Mouse (Mus musculus) kidney, adult 2 months (tissue): Measurements from ENCODE around the gene Tead2. TPM values are rescaled to one million over a fixed set of nuclear protein-coding genes. Genes with fewer than 3 reads are reported as not detected.

ENCODE experiments used
- DNase-seq: peaks from one replicate; pipeline ENCODE4 v3.0.0; 2021
- H3K27ac ChIP-seq: fragments of 200-500 bp; 2 replicates; pipeline ENCODE4 v1.5.1; 2012; ENCODE audit warnings: low read depth, low read length, control low read depth, inconsistent platforms; ENCODE audit not compliant: insufficient read depth
- H3K27me3 ChIP-seq: fragments of 200-500 bp; replicated peaks from 2 replicates; pipeline ENCODE4 v1.6.1; 2012; ENCODE audit warnings: mild to moderate bottlenecking, moderate library complexity, low read length, inconsistent platforms; ENCODE audit not compliant: control insufficient read depth, insufficient read depth
- H3K36me3 ChIP-seq: fragments of 200-500 bp; 2 replicates; pipeline ENCODE4 v1.6.1; 2012; ENCODE audit warnings: mild to moderate bottlenecking, moderate library complexity, low read length, inconsistent platforms; ENCODE audit not compliant: control insufficient read depth, insufficient read depth
- H3K4me1 ChIP-seq: fragments of 200-500 bp; 2 replicates; pipeline ENCODE4 v1.6.1; 2011; ENCODE audit warnings: low read length; ENCODE audit not compliant: control insufficient read depth, insufficient read depth
- H3K4me3 ChIP-seq: fragments of 200-500 bp; 2 replicates; pipeline ENCODE4 v1.5.1; 2011; ENCODE audit warnings: mild to moderate bottlenecking, low read depth, low read length, control low read depth; ENCODE audit not compliant: insufficient read depth
- CTCF ChIP-seq: fragments of 200-500 bp; conservative IDR thresholded peaks from 2 replicates; pipeline ENCODE4 v1.5.1; 2011; ENCODE audit warnings: low read depth, mild to moderate bottlenecking, control low read depth, low read length, moderate library complexity, mixed read lengths; ENCODE audit not compliant: insufficient read depth, insufficient read length
- POLR2A ChIP-seq: fragments of 200-500 bp; IDR thresholded peaks from one replicate; pipeline ENCODE4 v1.6.1; 2011; ENCODE audit warnings: low read depth, low read length, control low read depth
- WGBS: fragments of 180-500 bp; shearing (Covaris S2); methylation state at CpG from one replicate; pipeline ENCODE4 v1.1.7; 2018; 5-methylcytosine and 5-hydroxymethylcytosine counted together
- polyA plus RNA-seq: library from polyadenylated mRNA; depleted of rRNA; stranded (reverse); fragments of >200 nt; gene quantifications from 2 replicates; pipeline ENCODE4 v1.2.3, GENCODE M21; 2012; rRNA removed

Gene Tead2
- polyA plus RNA-seq, 1 experiment = 13.2 TPM

DNA sequence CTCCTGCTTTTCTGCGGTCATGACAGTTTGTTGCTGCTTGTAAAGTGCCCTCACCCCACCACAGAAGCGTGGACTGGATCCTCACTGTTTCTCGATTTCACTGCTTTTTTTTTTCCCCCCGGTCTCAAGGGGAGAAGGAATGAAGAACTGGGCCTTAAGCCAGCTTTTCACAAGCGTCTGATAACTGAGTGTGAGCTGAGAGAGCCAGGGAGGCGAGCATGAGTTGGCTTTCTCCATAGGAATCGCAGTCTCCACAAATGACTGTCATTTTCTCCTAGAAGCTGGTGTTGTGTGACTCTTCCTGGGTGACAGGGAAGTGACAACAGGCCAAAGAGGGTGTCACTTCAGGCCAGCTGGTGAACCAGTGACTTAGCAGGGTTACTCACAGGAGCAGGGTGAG lies 46.7 kb downstream of the Tead2 start:
- H3K27ac ChIP-seq = no peak overlapping the region
- H3K36me3 ChIP-seq = no peaks in the 10 kb centered on the region
- H3K27me3 ChIP-seq = no peaks in the 10 kb centered on the region
- no peak overlapping the region for H3K4me3 ChIP-seq
- WGBS = 65% methylated on average over 7 of the region's 7 CpGs
- H3K4me1 ChIP-seq = no peaks in the 10 kb centered on the region
- TF ChIP-seq POLR2A (no peak), CTCF (no peak)
- no peak for DNase-seq

DNA sequence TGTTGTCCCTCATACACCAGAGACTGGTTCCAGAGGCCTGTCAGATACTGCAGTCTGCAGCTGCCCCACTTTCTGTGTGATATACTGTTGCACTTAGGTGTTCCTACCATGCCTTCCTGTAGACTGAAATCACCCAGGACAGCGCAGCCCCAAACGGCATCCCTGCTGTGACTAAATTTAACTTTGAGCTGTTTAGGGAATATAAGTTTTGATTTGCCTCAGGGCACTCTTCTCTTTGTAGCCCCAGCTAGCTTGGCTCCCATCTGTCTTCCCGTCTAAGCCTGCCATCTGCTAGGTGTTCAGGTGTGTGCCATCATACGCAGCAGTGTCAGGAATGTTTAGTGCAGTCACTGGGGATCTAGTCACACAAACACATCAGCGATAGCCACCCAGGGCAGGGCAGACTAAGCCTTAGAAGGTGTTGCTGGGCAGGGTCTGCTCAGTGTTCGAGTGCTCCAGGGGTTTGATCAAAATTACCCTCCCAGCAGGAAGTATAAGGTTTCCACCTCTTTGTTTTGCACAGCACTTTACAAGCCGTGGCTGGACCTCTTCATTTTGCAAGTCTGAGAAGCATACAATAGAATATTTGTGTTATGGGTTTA lies 47.6 kb downstream of the Tead2 start:
- Histone ChIP-seq H3K4me1 (no peaks in the 10 kb centered on the region), H3K27ac (no peak overlapping the region), H3K36me3 (no peaks in the 10 kb centered on the region), H3K27me3 (no peaks in the 10 kb centered on the region), H3K4me3 (no peak overlapping the region)
- 79% methylated on average over 7 of the region's 7 CpGs for WGBS
- DNase-seq = no peak
- TF ChIP-seq CTCF = no peak
- TF ChIP-seq POLR2A = no peak

DNA sequence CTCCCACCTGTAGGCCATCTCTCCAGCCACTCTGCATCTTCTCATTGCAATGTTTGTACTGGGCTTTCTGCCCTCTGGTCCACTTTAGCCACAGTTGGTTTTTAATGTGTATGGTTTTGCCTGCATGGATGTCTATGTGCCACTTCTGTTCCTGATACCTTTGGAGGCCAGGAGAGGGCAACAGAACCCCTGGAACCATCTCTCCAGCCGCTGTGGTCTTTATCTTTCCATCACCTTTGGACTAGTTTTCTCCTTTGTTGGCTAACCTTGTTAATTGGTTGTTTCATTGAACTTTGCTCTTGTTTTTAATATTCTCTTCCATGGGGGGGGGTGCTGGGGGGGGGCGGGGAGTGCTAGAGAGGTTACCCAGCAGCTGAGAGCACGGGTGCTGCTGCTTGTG lies 48.8 kb downstream of the Tead2 start:
- TF ChIP-seq POLR2A (no peak), CTCF (peak; percentile 60)
- H3K4me3 ChIP-seq = no peak overlapping the region
- no peaks in the 10 kb centered on the region for H3K27me3 ChIP-seq
- H3K4me1 ChIP-seq = no peaks in the 10 kb centered on the region
- DNase-seq = peak; percentile 13
- no peak overlapping the region for H3K27ac ChIP-seq
- H3K36me3 ChIP-seq = no peaks in the 10 kb centered on the region
- 59% methylated on average over 3 of the region's 3 CpGs for WGBS

DNA sequence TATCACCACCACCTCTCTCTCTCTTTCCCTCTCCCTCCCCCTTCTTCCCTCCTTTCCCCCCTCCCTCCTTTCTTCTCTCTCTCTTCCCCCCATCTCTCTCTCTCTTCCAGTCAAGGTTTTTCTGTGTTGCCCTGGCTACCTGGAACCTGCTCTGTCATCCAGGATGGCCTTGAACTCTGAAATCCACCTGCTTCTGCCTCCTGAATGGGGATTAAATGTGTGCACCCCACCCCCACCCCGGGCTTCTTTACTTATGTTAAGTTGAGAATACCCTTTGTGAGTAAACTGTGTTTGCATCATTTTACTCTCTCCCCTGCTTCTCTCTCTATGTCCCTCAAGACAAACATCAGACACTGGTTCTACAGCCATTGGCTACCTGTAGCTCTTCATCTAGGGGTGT lies 50.0 kb downstream of the Tead2 start:
- Histone ChIP-seq H3K27me3 (no peaks in the 10 kb centered on the region), H3K36me3 (no peaks in the 10 kb centered on the region), H3K4me3 (no peak overlapping the region), H3K4me1 (no peaks in the 10 kb centered on the region), H3K27ac (no peak overlapping the region)
- TF ChIP-seq CTCF = no peak
- 77% methylated on average over 1 of the region's 1 CpGs for WGBS
- no peak for DNase-seq

DNA sequence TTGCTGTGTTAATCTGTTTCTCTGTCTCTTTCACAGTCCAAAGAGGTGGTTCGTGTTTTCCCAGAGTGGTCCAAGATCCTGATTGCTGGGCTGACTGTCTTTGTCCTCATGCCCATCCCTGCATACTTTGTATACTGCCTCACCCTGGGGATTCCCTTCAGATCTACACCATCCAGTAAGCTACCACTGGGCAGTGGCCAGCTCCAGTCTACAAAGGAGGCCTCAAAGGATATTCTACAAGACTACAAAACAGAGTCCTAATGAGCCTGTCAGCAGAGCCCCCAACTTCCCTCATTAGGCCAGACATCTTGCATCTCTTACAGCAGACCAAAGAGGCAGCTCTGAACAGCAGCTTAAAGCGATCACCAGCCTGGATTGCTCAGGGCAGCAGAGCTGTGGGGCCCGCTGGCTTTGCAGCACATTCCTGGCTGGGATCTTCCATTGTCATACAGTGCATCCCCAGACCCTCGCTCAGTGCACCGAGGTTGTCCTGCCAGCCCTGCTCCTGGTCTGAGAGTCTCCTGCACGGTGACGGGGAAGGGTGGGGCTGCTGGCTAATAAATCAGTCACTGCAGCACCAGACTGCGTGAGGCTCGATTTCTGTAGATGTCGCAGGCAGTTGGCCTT lies 57.3 kb downstream of the Tead2 start:
- no peaks in the 10 kb centered on the region for H3K36me3 ChIP-seq
- no peak for DNase-seq
- no peak overlapping the region for H3K27ac ChIP-seq
- H3K4me3 ChIP-seq = no peak overlapping the region
- WGBS = 56% methylated on average over 10 of the region's 10 CpGs
- TF ChIP-seq POLR2A = no peak
- TF ChIP-seq CTCF = no peak
- no peaks in the 10 kb centered on the region for H3K27me3 ChIP-seq
- no peaks in the 10 kb centered on the region for H3K4me1 ChIP-seq

DNA sequence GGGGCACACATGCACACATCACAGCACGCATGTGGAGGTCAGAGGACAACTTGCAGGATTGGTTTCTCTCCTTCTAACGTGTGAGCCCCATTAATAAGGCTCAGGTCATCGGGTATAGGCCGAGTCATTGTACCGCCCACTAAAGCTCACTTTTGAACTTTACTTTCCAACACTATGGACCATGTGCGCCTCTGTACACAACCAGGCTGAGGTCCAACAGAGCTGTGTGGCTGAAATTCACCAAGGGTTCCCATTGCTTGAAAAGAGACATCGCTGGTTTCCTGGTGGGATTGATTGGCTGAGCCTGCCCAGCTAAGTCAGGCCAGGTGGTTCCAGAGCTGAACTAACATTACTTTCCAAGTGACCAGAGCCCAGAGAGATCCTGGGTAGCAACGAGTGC lies 58.1 kb downstream of the Tead2 start:
- H3K4me3 ChIP-seq = no peak overlapping the region
- no peak overlapping the region for H3K27ac ChIP-seq
- no peaks in the 10 kb centered on the region for H3K27me3 ChIP-seq
- no peak for DNase-seq
- WGBS = 88% methylated on average over 8 of the region's 8 CpGs
- no peaks in the 10 kb centered on the region for H3K36me3 ChIP-seq
- no peaks in the 10 kb centered on the region for H3K4me1 ChIP-seq
- TF ChIP-seq CTCF (no peak), POLR2A (no peak)

DNA sequence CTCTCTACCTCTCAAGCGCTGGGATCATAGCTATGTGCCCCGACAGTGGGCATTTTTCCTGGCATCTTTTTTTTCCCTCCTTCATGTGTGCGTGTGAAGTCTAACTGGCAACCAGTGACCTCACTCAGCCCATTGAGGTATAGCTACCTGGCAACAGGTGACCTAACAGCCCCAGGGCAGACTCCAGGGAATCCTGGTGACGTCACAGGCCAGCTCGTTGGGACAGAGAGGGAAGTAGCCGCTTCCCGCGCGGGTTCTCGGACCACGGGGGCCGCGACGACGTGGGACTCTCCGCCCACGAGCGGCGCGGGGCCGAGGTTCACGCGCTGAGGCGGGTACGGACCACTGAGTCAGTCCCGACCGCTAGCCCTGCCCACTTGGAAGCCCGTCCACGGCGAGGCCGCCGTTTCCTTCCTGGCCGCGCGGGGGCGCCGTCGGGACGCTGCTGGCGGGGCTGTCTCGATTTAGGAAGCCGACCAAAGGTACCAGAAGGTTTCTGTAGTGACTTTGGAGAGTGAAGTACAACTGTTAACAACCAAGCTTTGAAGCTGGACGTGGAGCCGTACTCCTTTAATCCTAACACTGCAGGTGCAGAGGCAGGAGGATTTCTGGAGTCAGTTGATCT lies 61.7 kb downstream of the Tead2 start, which contains the start of gene Slc6a21:
Gene Slc6a21, plus strand, starts transcription at position 378 of the 625 bp plus-strand sequence.
- 7% methylated on average over 44 of the region's 44 CpGs for WGBS
- Histone ChIP-seq H3K4me1 (no peaks in the 10 kb centered on the region), H3K4me3 (peak within 1 kb of the TSS; percentile 50), H3K36me3 (no peaks in the 10 kb centered on the region), H3K27ac (no peak within 1 kb of the TSS), H3K27me3 (no peaks in the 10 kb centered on the region)
- TF ChIP-seq POLR2A = no peak
- TF ChIP-seq CTCF = peak; percentile 75
- DNase-seq = peak; percentile 83

Other genes with a start within 250 kb of the Tead2 start
- 5.6 and 8.5 TPM in 2 replicates for gene Cpt1c, start 240.9 kb upstream of the Tead2 start, polyA plus RNA-seq
- 89.9 and 95.4 TPM in 2 replicates for gene Prmt1, start 229.2 kb upstream of the Tead2 start, polyA plus RNA-seq
- 105 and 107 TPM in 2 replicates for gene Irf3, start 218.1 kb upstream of the Tead2 start, polyA plus RNA-seq
- gene Bcl2l12, start 217.0 kb upstream of the Tead2 start, polyA plus RNA-seq = 20.0 and 21.4 TPM in 2 replicates
- gene Scaf1, start 199.4 kb upstream of the Tead2 start, polyA plus RNA-seq = 38.8 and 41.1 TPM in 2 replicates
- gene Rras, start 197.8 kb upstream of the Tead2 start, polyA plus RNA-seq = 82.3 and 84.1 TPM in 2 replicates
- gene Prr12, start 162.9 kb upstream of the Tead2 start, polyA plus RNA-seq = 7.1 and 9.1 TPM in 2 replicates
- gene Nosip, start 153.3 kb upstream of the Tead2 start, polyA plus RNA-seq = 60.4 and 67.6 TPM in 2 replicates
- 80.9 and 95.4 TPM in 2 replicates for gene Prrg2, start 153.1 kb upstream of the Tead2 start, polyA plus RNA-seq
- gene Rcn3, start 123.5 kb upstream of the Tead2 start, polyA plus RNA-seq = 67.0 and 68.7 TPM in 2 replicates
- gene Fcgrt, start 111.9 kb upstream of the Tead2 start, polyA plus RNA-seq = 240 and 244 TPM in 2 replicates
- 176 and 310 TPM in 2 replicates for gene Rps11, start 91.3 kb upstream of the Tead2 start, polyA plus RNA-seq
- gene Rpl13a, start 87.0 kb upstream of the Tead2 start, polyA plus RNA-seq = 1,329 and 1,360 TPM in 2 replicates
- gene Gm45713, start 79.5 kb upstream of the Tead2 start, polyA plus RNA-seq = 5.6 TPM in 2 replicates
- 36.8 and 37.7 TPM in 2 replicates for gene Flt3l, start 79.3 kb upstream of the Tead2 start, polyA plus RNA-seq
- gene Pih1d1, start 61.5 kb upstream of the Tead2 start, polyA plus RNA-seq = 80.3 and 84.9 TPM in 2 replicates
- gene Aldh16a1, start 61.2 kb upstream of the Tead2 start, polyA plus RNA-seq = 106 and 119 TPM in 2 replicates
- not detected in 2 replicates for gene Slc17a7, start 51.8 kb upstream of the Tead2 start, polyA plus RNA-seq
- gene Gfy, start 36.2 kb upstream of the Tead2 start, polyA plus RNA-seq = not detected in 2 replicates
- gene Pth2, start 34.8 kb upstream of the Tead2 start, polyA plus RNA-seq = not detected in 2 replicates
- gene Ccdc155, start 10.9 kb upstream of the Tead2 start, polyA plus RNA-seq = 0.04 and 0.05 TPM in 2 replicates
- gene Dkkl1, start 3.6 kb upstream of the Tead2 start, polyA plus RNA-seq = 0.39 and 0.54 TPM in 2 replicates
- gene Cd37, start 23.4 kb downstream of the Tead2 start, polyA plus RNA-seq = 7.9 and 30.1 TPM in 2 replicates
- gene Slc6a16, start 25.3 kb downstream of the Tead2 start, polyA plus RNA-seq = 0.05 TPM in 1 of 2 replicates, not detected in the other
- 0.14 and 0.19 TPM in 2 replicates for gene Slc6a21, start 61.8 kb downstream of the Tead2 start, polyA plus RNA-seq
- gene Trpm4, start 118.0 kb downstream of the Tead2 start, polyA plus RNA-seq = 17.9 and 18.2 TPM in 2 replicates
- gene Hrc, start 119.5 kb downstream of the Tead2 start, polyA plus RNA-seq = 0.14 and 3.2 TPM in 2 replicates
- gene Ppfia3, start 151.3 kb downstream of the Tead2 start, polyA plus RNA-seq = 0.50 and 0.64 TPM in 2 replicates
- gene Lin7b, start 154.8 kb downstream of the Tead2 start, polyA plus RNA-seq = 2.7 and 3.9 TPM in 2 replicates
- 137 and 138 TPM in 2 replicates for gene Snrnp70, start 180.0 kb downstream of the Tead2 start, polyA plus RNA-seq
- 0.07 and 0.91 TPM in 2 replicates for gene Kcna7, start 189.9 kb downstream of the Tead2 start, polyA plus RNA-seq
- 0.44 and 0.58 TPM in 2 replicates for gene Ntf5, start 197.9 kb downstream of the Tead2 start, polyA plus RNA-seq
- not detected in 2 replicates for gene Lhb, start 205.1 kb downstream of the Tead2 start, polyA plus RNA-seq
- gene Gys1, start 219.1 kb downstream of the Tead2 start, polyA plus RNA-seq = 57.4 and 61.2 TPM in 2 replicates
- gene Ruvbl2, start 222.3 kb downstream of the Tead2 start, polyA plus RNA-seq = 36.3 and 42.7 TPM in 2 replicates
- gene Ftl1, start 244.1 kb downstream of the Tead2 start, polyA plus RNA-seq = 6,932 and 8,155 TPM in 2 replicates